Mouse (Mus musculus): ENCODE data around the gene Coq10b. TPM values are rescaled to one million over a fixed set of nuclear protein-coding genes. Genes with fewer than 3 reads are reported as not detected.
"Not testable (repeated sequence)": the region's sequence is repeated elsewhere in the genome, so short reads cannot be mapped to it uniquely, and the experiment has no call there.

Coq10b gene
- total RNA-seq (2021) = 10 to 100 TPM; 13.7 to 17.0 TPM
- long read RNA-seq, experiment 1, transcript Coq10b-201 (5 exons, 1,733 nt) = major isoform, 7 of 9 reads
- long read RNA-seq, experiment 1, partial matches to known transcripts = 1 of 9 reads
- long read RNA-seq, experiment 1, other reads (novel, unspliced or antisense) = 1 of 9 reads
- long read RNA-seq, experiment 2, partial matches to known transcripts = 0 of 3 reads
- long read RNA-seq, experiment 2, other reads (novel, unspliced or antisense) = 0 of 3 reads

DNA sequence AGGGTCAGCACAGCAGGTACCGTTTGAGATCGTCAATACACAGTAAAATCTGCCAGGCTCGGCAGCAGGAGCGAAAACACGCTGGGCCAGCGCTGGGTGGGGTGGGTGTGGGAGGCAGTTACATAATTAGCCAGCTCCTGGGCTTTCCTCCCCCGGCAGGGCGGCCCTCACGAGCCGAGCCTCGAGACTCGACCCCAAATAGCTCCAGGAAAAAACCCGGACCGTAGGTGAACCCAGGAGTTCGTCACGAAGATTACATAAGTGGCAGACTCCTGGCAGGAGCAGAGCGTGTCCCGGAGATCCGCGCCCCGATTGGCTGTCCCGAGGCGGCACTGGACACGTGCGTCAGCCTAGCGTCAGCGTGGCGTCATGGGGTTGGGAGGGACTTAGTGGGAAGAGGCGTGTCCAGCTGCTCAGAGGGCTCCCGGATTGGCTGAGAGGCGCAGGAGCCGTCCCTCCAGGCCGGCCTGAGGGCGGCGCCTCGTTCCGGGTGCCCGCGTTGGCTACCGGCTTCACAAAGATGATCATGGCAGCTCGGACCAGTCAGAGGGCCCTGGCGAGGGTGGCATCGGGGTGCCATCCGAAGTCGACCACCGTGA, at the start of gene Coq10b:
Gene Coq10b (plus strand): TSS at position 416 of the 599 bp plus-strand sequence.
- DNase-seq = peak; percentile 99
- Histone ChIP-seq H3K27ac (peak within 1 kb of the TSS; percentile 100), H3K4me3 (peak within 1 kb of the TSS; percentile 85)
- TF ChIP-seq CTCF (IDR thresholded peaks at IDR 0.05) = peak; percentile 0; the same call in 1 of the 2 replicates
- intact Hi-C loops (cut with DNase I) = loop anchor here (2.0 to 5.0 kb wide), 3 partner anchors 26 to 35 kb away; partner anchors contain the start of gene Sf3b1

DNA sequence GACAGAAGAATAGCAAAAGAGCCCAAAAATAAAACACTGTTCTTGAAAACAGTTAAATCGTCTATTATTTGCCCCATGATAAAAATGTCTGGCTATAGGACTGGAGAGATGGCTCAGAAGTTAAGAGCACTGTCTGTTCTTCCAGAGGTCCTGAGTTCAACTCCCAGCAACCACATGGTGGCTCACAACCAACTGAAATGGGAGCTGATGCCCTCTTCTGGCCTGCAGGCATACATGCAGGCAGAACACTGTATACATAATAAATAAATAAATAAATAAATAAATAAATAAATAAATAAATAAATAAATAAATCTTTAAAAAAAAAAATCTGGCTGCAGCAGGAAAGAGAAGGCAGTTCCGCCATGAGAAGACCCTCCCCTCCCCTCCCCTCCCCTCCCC, 44.3 kb upstream of the Coq10b start:
- peak; percentile 26; the same call in 1 of the 2 replicates for TF ChIP-seq CTCF (IDR thresholded peaks at IDR 0.05)
- intact Hi-C loops (cut with DNase I) = loop anchor here (10.0 kb wide), 1 partner anchor 584 kb away; no protein-coding TSS in a partner anchor
- not testable (repeated sequence) for H3K27ac ChIP-seq, DNase-seq, H3K4me3 ChIP-seq

DNA sequence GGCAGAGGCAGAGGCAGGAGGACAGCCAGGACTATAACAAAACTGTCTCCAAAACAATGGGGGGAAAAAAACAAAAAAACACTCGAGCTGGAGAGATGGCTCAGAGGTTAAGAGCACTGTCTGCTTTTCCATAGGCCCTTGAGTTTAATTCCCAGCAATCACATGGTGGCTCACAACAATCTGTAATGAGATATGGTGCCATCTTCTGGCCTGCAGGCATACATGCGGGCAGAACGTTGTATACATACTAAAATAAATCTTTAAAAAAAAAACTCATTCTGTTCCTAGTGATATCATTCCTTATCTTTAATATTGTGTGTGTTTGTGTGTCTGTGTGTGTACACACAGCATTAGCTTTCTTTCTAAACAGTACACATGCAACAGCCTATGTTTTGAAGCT, 40.1 kb upstream of the Coq10b start:
- no peak for DNase-seq
- 0 out of 2 replicates have a peak, but pooled peaks have one; percentile 7 for TF ChIP-seq CTCF (IDR thresholded peaks at IDR 0.05)
- H3K4me3 ChIP-seq = no peak overlapping the region
- no peak overlapping the region for H3K27ac ChIP-seq
- intact Hi-C loops (cut with DNase I) = no loop called here

DNA sequence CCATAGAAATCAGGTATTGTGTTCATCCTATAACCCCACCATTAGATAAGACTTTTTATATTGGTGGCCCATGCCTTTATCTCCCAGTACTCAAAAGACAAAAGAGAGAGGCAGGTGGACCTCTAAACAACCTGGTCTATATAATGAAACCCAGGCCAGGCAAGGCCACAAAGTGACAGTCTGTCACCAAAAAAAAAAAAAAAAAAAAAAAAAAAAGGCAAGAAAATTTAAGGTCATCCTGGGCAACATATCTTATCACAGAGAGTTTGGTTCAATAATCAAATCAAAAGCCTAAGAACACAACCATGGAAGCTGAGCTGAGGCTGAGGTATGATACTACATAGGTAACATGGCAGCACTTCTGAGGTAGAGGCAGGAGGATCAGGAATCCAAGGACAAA, 30.7 kb upstream of the Coq10b start:
- H3K4me3 ChIP-seq = no peak overlapping the region
- no peak for DNase-seq
- no peak overlapping the region for H3K27ac ChIP-seq
- intact Hi-C loops (cut with DNase I) = no loop called here
- no peak for TF ChIP-seq CTCF (IDR thresholded peaks at IDR 0.05)

DNA sequence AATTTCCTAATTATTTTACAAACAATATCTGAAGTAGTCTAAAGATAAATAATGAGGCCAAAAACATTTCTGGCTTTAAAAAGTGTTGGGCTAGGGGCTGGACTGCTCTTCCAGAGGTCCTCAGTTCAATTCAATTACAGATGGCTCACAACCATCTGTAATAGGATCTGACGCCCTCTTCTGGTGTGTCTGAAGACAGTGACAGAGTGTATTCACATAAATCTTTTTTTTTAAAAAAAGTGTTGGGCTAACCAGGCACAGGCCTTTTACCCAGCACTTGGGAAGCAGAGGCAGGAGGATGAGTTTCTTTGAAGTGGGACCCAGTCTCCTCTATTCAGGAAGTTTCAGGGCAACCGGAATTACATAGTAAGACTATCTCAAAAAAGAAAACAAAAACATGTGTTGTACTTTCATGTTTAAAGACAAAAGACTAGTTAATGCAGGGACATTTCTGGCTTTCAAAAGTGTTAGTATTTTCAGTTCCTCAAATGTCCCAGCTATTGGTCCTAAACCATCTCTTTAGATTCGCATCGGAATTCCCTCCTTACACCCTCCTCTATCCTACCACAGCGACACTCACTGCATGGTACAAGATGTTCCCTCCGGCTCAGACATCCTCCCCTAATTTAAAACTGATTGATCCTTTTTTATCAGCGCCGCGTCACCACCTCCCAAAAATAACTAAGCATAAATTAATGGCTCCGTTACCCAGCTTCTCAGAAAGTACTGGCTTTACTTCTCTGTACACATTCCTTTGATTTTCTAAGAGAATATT, 26.7 kb upstream of the Coq10b start:
- no peak for TF ChIP-seq CTCF (IDR thresholded peaks at IDR 0.05)
- Histone ChIP-seq H3K27ac (peak overlapping the region; percentile 100), H3K4me3 (peak overlapping the region; percentile 77)
- no peak for DNase-seq
- intact Hi-C loops (cut with DNase I) = loop anchor here (2.0 kb wide), 2 partner anchors 27 to 61 kb away; partner anchors contain the start of gene Coq10b

DNA sequence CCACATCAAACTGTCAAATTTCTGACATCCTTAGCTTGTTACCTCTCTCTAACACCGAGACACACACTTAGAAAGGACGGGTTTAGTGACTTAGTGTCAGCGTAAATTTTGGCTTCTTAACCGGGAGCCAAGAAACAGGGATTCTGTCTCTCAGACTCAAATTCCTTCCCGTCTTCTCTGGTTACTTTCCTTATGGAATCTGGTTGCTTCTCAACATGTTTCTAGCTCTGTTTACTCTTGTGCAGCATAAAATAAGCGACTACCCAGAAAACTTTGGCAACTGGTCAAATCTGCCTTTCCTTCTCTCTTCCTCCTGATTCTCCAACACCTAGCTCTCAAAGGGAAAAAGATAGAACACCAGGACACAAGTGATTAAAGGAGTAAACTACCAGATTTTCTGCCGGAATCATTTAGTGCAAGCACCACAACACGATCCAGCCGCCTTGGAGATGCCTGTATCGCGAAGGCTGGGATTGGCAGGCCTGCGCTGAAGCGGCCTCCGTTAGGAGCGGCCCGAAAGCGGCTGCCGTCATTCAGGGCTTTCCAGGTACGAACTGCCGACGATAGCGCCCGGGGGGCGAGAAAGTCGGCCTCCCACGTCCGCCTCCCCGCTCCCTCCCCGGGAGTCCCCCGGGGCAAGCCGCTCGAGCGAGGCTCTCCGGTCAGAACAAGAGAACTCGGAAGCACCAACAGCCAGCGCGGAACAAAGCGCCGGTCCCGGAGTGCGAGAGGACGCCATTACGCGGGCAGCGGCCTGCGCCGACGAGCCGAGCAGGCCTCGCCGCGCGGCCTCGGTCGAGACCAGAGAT, 25.9 kb upstream of the Coq10b start:
- Histone ChIP-seq H3K27ac (peak overlapping the region; percentile 100), H3K4me3 (peak overlapping the region; percentile 77)
- DNase-seq = no peak
- intact Hi-C loops (cut with DNase I) = loop anchor here (1.0 to 2.0 kb wide), 3 partner anchors 26 to 105 kb away; partner anchors contain the start of genes Coq10b and Mob4
- TF ChIP-seq CTCF (IDR thresholded peaks at IDR 0.05) = no peak

DNA sequence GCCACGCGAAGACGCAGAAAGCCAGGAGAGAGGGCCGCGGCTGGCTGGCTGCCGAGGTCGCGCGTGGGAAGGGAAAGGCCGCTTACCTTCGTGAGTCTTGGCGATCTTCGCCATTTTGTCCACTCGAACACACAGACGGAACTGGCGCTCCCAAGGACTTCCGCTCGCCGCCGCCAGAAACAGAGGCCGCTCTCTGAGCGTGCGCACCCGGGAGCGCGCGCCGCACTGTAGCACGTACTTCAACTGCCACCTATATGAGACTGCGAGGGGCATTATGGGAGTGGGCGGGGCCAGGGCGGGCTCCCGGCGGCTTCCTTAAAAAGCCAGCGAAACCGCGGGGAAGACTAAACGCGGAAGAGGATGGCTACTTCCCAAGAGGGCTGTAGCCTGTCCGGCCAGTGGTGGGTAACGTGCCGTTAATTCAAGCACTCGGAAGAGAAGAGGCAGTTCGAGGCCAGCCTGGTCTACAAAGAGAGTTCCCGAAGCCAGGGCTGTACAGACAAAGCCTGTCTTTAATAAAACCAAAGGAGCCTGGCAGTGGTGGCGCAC, 25.2 kb upstream of the Coq10b start, which contains the start of gene Sf3b1:
Gene Sf3b1 (minus strand): TSS at position 229 of the 549 bp plus-strand sequence.
- intact Hi-C loops (cut with DNase I) = loop anchor here (1.0 to 2.0 kb wide), 3 partner anchors 25 to 104 kb away; partner anchors contain the start of genes Coq10b and Mob4

DNA sequence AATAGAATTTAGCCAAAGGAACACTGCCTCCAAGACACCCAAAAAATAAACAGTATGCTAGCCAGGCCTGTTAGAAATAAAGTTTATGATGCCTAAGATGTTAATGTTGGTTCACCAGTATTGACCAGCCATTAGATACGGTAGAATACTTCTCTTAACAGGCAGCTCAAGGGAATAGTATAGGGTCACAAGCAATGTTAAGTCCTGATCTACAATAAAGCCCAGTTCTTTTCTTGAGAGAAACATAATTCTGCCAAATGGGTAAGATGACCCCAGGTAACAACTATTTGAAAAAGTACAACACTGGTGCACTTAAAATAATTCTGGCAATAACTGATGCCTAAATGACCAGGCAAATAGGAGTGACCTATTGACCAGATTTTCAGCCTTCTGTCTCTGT, 24.6 kb upstream of the Coq10b start:
- peak overlapping the region; percentile 100 for H3K27ac ChIP-seq
- H3K4me3 ChIP-seq = peak overlapping the region; percentile 77
- TF ChIP-seq CTCF (IDR thresholded peaks at IDR 0.05) = no peak
- intact Hi-C loops (cut with DNase I) = loop anchor here (1.0 to 2.0 kb wide), 3 partner anchors 25 to 103 kb away; partner anchors contain the start of genes Coq10b and Mob4
- DNase-seq = no peak

More for the DNA sequence above, 25.2 kb upstream of the Coq10b start, which contains the start of gene Sf3b1:
- Histone ChIP-seq H3K4me3 (peak within 1 kb of the TSS; percentile 77), H3K27ac (peak within 1 kb of the TSS; percentile 100)
- no peak for TF ChIP-seq CTCF (IDR thresholded peaks at IDR 0.05)
- peak; percentile 97 for DNase-seq

DNA sequence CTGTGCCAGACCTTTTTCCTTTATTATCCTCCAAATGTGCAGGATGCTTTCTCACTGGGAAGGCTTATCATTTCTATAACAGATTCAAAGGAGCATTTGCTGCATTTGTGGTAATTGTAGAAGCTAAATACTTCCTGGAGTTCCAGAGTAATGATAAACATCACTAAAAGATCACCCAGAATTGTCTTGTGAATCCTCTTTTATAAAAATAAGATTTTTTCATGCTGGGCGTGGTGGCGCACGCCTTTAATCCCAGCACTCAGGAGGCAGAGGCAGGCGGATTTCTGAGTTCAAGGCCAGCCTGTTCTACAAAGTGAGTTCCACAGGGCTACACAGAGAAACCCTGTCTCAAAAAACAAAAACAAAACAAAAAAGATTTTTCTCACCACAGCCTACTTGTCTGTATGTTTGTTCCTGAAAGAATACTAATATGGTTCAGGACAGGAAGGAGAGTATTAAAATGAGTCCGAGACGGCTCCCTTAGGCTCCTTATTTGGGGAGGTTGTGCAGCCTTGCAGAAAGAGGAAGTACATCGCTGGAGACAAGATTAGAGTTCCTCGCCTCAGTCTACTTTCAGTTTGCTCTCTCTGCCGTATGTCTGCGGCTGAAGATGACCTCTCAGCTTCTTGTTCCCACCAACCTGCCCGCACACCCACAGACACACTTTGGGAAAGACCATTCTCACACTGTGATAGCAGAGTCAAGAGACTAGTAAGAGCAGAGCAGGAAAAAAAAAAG, 23.9 kb upstream of the Coq10b start:
- intact Hi-C loops (cut with DNase I) = no loop called here
- peak overlapping the region; percentile 55 for H3K27ac ChIP-seq
- peak overlapping the region; percentile 53 for H3K4me3 ChIP-seq

DNA sequence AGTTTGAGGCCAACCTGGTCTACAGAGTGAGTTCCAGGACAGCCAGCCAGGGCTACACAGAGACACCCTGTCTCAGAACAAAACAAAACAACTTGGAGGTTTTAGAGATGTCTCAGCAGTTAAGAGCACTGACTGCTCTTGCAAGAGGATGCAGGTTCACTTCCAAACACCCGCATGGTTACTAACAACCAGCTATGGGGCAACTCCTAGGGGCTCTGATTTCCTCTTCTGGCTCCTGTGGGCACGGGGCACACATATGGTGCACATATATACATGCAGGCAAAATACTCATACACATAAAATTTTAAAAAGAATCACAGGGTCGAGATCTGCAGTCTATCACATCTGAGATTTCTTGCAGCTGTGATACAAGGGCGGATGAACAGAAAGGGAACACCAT, 23.1 kb upstream of the Coq10b start:
- DNase-seq = no peak
- Histone ChIP-seq H3K4me3 (peak overlapping the region; percentile 53; the same call in 1 of the 2 replicates), H3K27ac (peak overlapping the region; percentile 55; the same call in 1 of the 2 replicates)
- no peak for TF ChIP-seq CTCF (IDR thresholded peaks at IDR 0.05)
- intact Hi-C loops (cut with DNase I) = no loop called here

More for the DNA sequence above, 23.9 kb upstream of the Coq10b start:
- TF ChIP-seq CTCF (IDR thresholded peaks at IDR 0.05) = no peak
- DNase-seq = no peak
